Mouse (Mus musculus): ENCODE results near the gene Tex11.

- TF ChIP-seq POLR2A (IDR thresholded peaks at IDR 0.05; ENCODE audit: borderline replicate concordance, extremely low read depth, insufficient read depth, insufficient read length, poor library complexity, severe bottlenecking) = no peak
- no peak for TF ChIP-seq CTCF (IDR thresholded peaks at IDR 0.05; ENCODE audit: borderline replicate concordance, extremely low read depth, insufficient read depth, insufficient read length)
Measured at GRCm38 (mm10) chrX:101059541-101059940, at the start of gene Tex11.

All from brain, embryonic 14.5 days (tissue).